ENCODE assay signal across 16 mouse cellular contexts in genomic region chr10:53466261-53466660, GRCm38 (mm10).
DNase-seq lines count a peak whose midpoint lies in the region; ATAC-seq and TF ChIP-seq lines count a peak whose summit lies in the region.
"Had no signal": no experiment of that assay in that cellular context is flagged by ENCODE, and none has a peak within 500 bp of the region (broad histone marks: within the 10 kb centered on the region; RNA-seq: fewer than 3 reads in every experiment).

No protein-coding gene starts in this region.

- peak overlapping the region; percentile 14 for H3K27ac ChIP-seq in forebrain, embryonic 13.5 days
- H3K27ac ChIP-seq in forebrain, embryonic 11.5 days (ENCODE audit: low read depth, low read length) = no peak overlapping the region
- H3K27ac ChIP-seq in hindbrain, embryonic 14.5 days = 0 out of 2 replicates have a peak overlapping the region, but pooled peaks have one; percentile 20
- no peak overlapping the region for H3K27ac ChIP-seq in hindbrain, embryonic 11.5 days (ENCODE audit: low read depth, low read length)
- peak overlapping the region; percentile 43 for H3K27ac ChIP-seq in lung, postnatal 0 days (ENCODE audit: low read length)
- H3K27ac ChIP-seq: limb, embryonic 13.5 days had no signal

- H3K36me3 ChIP-seq in forebrain, embryonic 13.5 days (ENCODE audit: poor library complexity, severe bottlenecking) = no peaks in the 10 kb centered on the region
- H3K36me3 ChIP-seq in forebrain, embryonic 11.5 days (ENCODE audit: control insufficient read depth, insufficient read depth, low read length) = no peaks in the 10 kb centered on the region
- no peaks in the 10 kb centered on the region for H3K36me3 ChIP-seq in hindbrain, embryonic 14.5 days (replicated peaks; ENCODE audit: control insufficient read depth, insufficient read depth)
- no peaks in the 10 kb centered on the region for H3K36me3 ChIP-seq in hindbrain, embryonic 11.5 days (ENCODE audit: control insufficient read depth, insufficient read depth, low read length)
- H3K36me3 ChIP-seq in lung, postnatal 0 days (ENCODE audit: insufficient read depth, low read length) = no peaks in the 10 kb centered on the region
- H3K36me3 ChIP-seq: heart, embryonic 12.5 days; limb, embryonic 13.5 days had no signal

- no peak overlapping the region for H3K4me3 ChIP-seq in forebrain, embryonic 13.5 days
- H3K4me3 ChIP-seq in forebrain, embryonic 11.5 days (ENCODE audit: low read depth, low read length) = no peak overlapping the region
- H3K4me3 ChIP-seq in hindbrain, embryonic 14.5 days (replicated peaks; ENCODE audit: low read length) = no peak overlapping the region
- H3K4me3 ChIP-seq in hindbrain, embryonic 11.5 days (ENCODE audit: low read depth, low read length) = no peak overlapping the region
- H3K4me3 ChIP-seq in lung, postnatal 0 days (ENCODE audit: low read depth, low read length) = no peak overlapping the region
- H3K4me3 ChIP-seq: heart, embryonic 12.5 days; limb, embryonic 13.5 days had no signal

- no peak overlapping the region for H3K4me2 ChIP-seq in forebrain, embryonic 13.5 days
- H3K4me2 ChIP-seq in forebrain, embryonic 11.5 days (ENCODE audit: low read depth, low read length, severe bottlenecking) = no peak overlapping the region
- H3K4me2 ChIP-seq in hindbrain, embryonic 14.5 days (replicated peaks) = no peak overlapping the region
- H3K4me2 ChIP-seq in hindbrain, embryonic 11.5 days (replicated peaks; ENCODE audit: low read depth, low read length) = no peak overlapping the region
- no peak overlapping the region for H3K4me2 ChIP-seq in lung, postnatal 0 days (replicated peaks; ENCODE audit: low read depth, low read length)
- H3K4me2 ChIP-seq: heart, embryonic 12.5 days; limb, embryonic 13.5 days had no signal

- H3K9me3 ChIP-seq in forebrain, embryonic 13.5 days (replicated peaks) = peaks cover 6% of the 10 kb centered on the region; the same call in 1 of the 2 replicates
- no peaks in the 10 kb centered on the region; the same call in 1 of the 2 replicates for H3K9me3 ChIP-seq in forebrain, embryonic 11.5 days (ENCODE audit: control insufficient read depth, low read length)
- peaks cover 6% of the 10 kb centered on the region; the same call in 1 of the 2 replicates for H3K9me3 ChIP-seq in hindbrain, embryonic 14.5 days (ENCODE audit: control insufficient read depth, low read length)
- no peaks in the 10 kb centered on the region for H3K9me3 ChIP-seq in hindbrain, embryonic 11.5 days (ENCODE audit: control insufficient read depth, low read length)
- H3K9me3 ChIP-seq in lung, postnatal 0 days (ENCODE audit: low read length) = no peaks in the 10 kb centered on the region
- H3K9me3 ChIP-seq: heart, embryonic 12.5 days had no signal

- H3K27me3 ChIP-seq in forebrain, embryonic 13.5 days = no peaks in the 10 kb centered on the region
- no peaks in the 10 kb centered on the region for H3K27me3 ChIP-seq in forebrain, embryonic 11.5 days (ENCODE audit: control insufficient read depth, insufficient read depth, low read length)
- no peaks in the 10 kb centered on the region for H3K27me3 ChIP-seq in hindbrain, embryonic 14.5 days (ENCODE audit: control insufficient read depth, insufficient read depth, low read length)
- H3K27me3 ChIP-seq in hindbrain, embryonic 11.5 days (ENCODE audit: control insufficient read depth, insufficient read depth, low read length) = no peaks in the 10 kb centered on the region
- H3K27me3 ChIP-seq in lung, postnatal 0 days (replicated peaks; ENCODE audit: insufficient read depth, low read length) = no peaks in the 10 kb centered on the region
- H3K27me3 ChIP-seq: heart, embryonic 12.5 days; limb, embryonic 13.5 days had no signal

- H3K9ac ChIP-seq in forebrain, embryonic 13.5 days = no peak overlapping the region
- H3K9ac ChIP-seq in forebrain, embryonic 11.5 days (ENCODE audit: low read length) = no peak overlapping the region
- no peak overlapping the region for H3K9ac ChIP-seq in hindbrain, embryonic 14.5 days
- no peak overlapping the region for H3K9ac ChIP-seq in hindbrain, embryonic 11.5 days (ENCODE audit: low read depth, low read length)
- no peak overlapping the region for H3K9ac ChIP-seq in lung, postnatal 0 days (replicated peaks; ENCODE audit: low read depth)
- H3K9ac ChIP-seq: heart, embryonic 12.5 days; limb, embryonic 13.5 days; liver, postnatal 0 days had no signal

- DNase-seq in forebrain, embryonic 11.5 days (ENCODE audit: low spot score) = no peak
- no peak for DNase-seq in hindbrain, embryonic 14.5 days (ENCODE audit: low spot score)
- DNase-seq in hindbrain, embryonic 11.5 days (ENCODE audit: low spot score) = no peak
- DNase-seq in lung, postnatal 0 days (ENCODE audit: low spot score) = peak; percentile 16
- no peak for DNase-seq in lung, postnatal 4 days
- DNase-seq: cerebellum, adult 8-10 months; embryo, embryonic 11 days; layer of hippocampus, postnatal 36 days; liver, postnatal 0 days; right cerebral cortex, postnatal 14 days; thymus, postnatal 14 days had no signal

- H3K4me1 ChIP-seq in forebrain, embryonic 13.5 days = peaks cover 30% of the 10 kb centered on the region
- no peaks in the 10 kb centered on the region; the same call in 1 of the 2 replicates for H3K4me1 ChIP-seq in forebrain, embryonic 11.5 days (replicated peaks; ENCODE audit: control insufficient read depth, insufficient read depth, low read length)
- peaks cover 12% of the 10 kb centered on the region; the same call in 1 of the 2 replicates for H3K4me1 ChIP-seq in hindbrain, embryonic 14.5 days (replicated peaks; ENCODE audit: control insufficient read depth, insufficient read depth, low read length)
- peaks cover 4% of the 10 kb centered on the region; the same call in 1 of the 2 replicates for H3K4me1 ChIP-seq in hindbrain, embryonic 11.5 days (replicated peaks; ENCODE audit: control insufficient read depth, insufficient read depth, low read length)
- H3K4me1 ChIP-seq in lung, postnatal 0 days (ENCODE audit: insufficient read depth, low read depth, low read length) = peaks cover 3% of the 10 kb centered on the region; the same call in 1 of the 2 replicates

- no peak for TF ChIP-seq CTCF in lung, postnatal 0 days (IDR thresholded peaks at IDR 0.05)

- peak; percentile 50; the same call in 1 of the 2 replicates for TF ChIP-seq EP300 in lung, postnatal 0 days (IDR thresholded peaks at IDR 0.05)

- ATAC-seq in forebrain, embryonic 13.5 days = peak; percentile 60
- ATAC-seq in forebrain, embryonic 11.5 days (replicated peaks; ENCODE audit: low FRiP score) = no peak
- no peak for ATAC-seq in hindbrain, embryonic 14.5 days (ENCODE audit: low FRiP score)
- ATAC-seq in hindbrain, embryonic 11.5 days (ENCODE audit: low FRiP score) = no peak
- ATAC-seq in lung, postnatal 0 days = peak; percentile 25; the same call in 1 of the 2 replicates
- no peak for ATAC-seq in CD4-positive, CD25-positive, alpha-beta regulatory T cell, adult 4 months
- ATAC-seq in erythroblast, adult 5-6 weeks (replicated peaks; ENCODE audit: low FRiP score, poor library complexity, severe bottlenecking) = no peak
- ATAC-seq: liver, postnatal 0 days had no signal

- WGBS in forebrain, embryonic 13.5 days = 76% methylated on average over 6 of the region's 6 CpGs
- WGBS in forebrain, embryonic 11.5 days = 89% methylated on average over 6 of the region's 6 CpGs
- 73% methylated on average over 6 of the region's 6 CpGs for WGBS in hindbrain, embryonic 14.5 days
- 85% methylated on average over 6 of the region's 6 CpGs for WGBS in hindbrain, embryonic 11.5 days
- WGBS in lung, postnatal 0 days = 42% methylated on average over 6 of the region's 6 CpGs

Comparison
In these comparisons a context has a peak if more than half of its experiments do, and no peak if none do; other contexts are left out.
1. ATAC-seq: peak in forebrain, embryonic 13.5 days (single experiment) and lung, postnatal 0 days (single experiment); none in forebrain, embryonic 11.5 days (single experiment), hindbrain, embryonic 14.5 days (single experiment), hindbrain, embryonic 11.5 days (single experiment), CD4-positive, CD25-positive, alpha-beta regulatory T cell, adult 4 months (single experiment) and erythroblast, adult 5-6 weeks (single experiment).
2. H3K27ac ChIP-seq: peak in forebrain, embryonic 13.5 days (single experiment), hindbrain, embryonic 14.5 days (single experiment) and lung, postnatal 0 days (single experiment); none in forebrain, embryonic 11.5 days (single experiment) and hindbrain, embryonic 11.5 days (single experiment).